Mouse (Mus musculus) hindbrain, postnatal 0 days (tissue): ENCODE results near the gene Tm2d1. TPM values are rescaled to one million over a fixed set of nuclear protein-coding genes. Genes with fewer than 3 reads are reported as not detected.

Experiments used
- ATAC-seq: fragments of 200-750 bp; cut with Nextera tagmentation; 2 replicates; pipeline ENCODE4 v1.8.0; 2017; ENCODE audit warnings: mild to moderate bottlenecking, moderate TSS enrichment, moderate library complexity
- DNase-seq: peaks from one replicate; pipeline ENCODE4 v3.0.0-alpha.2; 2015; ENCODE audit warnings: low spot score
- H3K27ac ChIP-seq: fragments of 300-500 bp; sonication (generic); 2 replicates; pipeline ENCODE4 v1.5.1; 2014; ENCODE audit warnings: mild to moderate bottlenecking
- H3K27me3 ChIP-seq: fragments of 300-500 bp; sonication (generic); 2 replicates; pipeline ENCODE4 v1.6.1; 2014; ENCODE audit warnings: low read length, mixed read lengths; ENCODE audit not compliant: insufficient read depth
- H3K36me3 ChIP-seq: fragments of 300-500 bp; sonication (generic); 2 replicates; pipeline ENCODE4 v1.6.1; 2014; ENCODE audit warnings: low read length, mixed read lengths; ENCODE audit not compliant: insufficient read depth
- H3K4me1 ChIP-seq: fragments of 300-500 bp; sonication (generic); 2 replicates; pipeline ENCODE4 v1.6.1; 2014; ENCODE audit warnings: antibody characterized with exemption, low read length, mixed read lengths; ENCODE audit not compliant: insufficient read depth
- H3K4me2 ChIP-seq: fragments of 300-500 bp; sonication (generic); 2 replicates; pipeline ENCODE4 v1.6.1; 2014; ENCODE audit warnings: low read depth, mild to moderate bottlenecking, low read length, moderate library complexity, mixed read lengths
- H3K4me3 ChIP-seq: fragments of 300-500 bp; sonication (generic); 2 replicates; pipeline ENCODE4 v1.5.1; 2014; ENCODE audit warnings: low read length
- H3K9ac ChIP-seq: fragments of 300-500 bp; sonication (generic); replicated peaks from 2 replicates; pipeline ENCODE4 v1.6.1; 2014; ENCODE audit warnings: mild to moderate bottlenecking, low read length, moderate library complexity, mixed read lengths
- H3K9me3 ChIP-seq: fragments of 300-500 bp; sonication (generic); 2 replicates; pipeline ENCODE4 v1.6.1; 2016; ENCODE audit warnings: low read length, mixed read lengths
- CTCF ChIP-seq: IDR thresholded peaks from 2 replicates; pipeline ENCODE4 v1.5.1; 2016; ENCODE audit warnings: antibody characterized with exemption, control low read depth, low read depth
- WGBS: fragments of 180-500 bp; shearing (Covaris S2); extraction: QIAGEN DNeasy Blood & Tissue Kit; methylation state at CpG from one replicate; pipeline ENCODE4 v1.1.7; 2014; 5-methylcytosine and 5-hydroxymethylcytosine counted together
- polyA plus RNA-seq: library from polyadenylated mRNA; unstranded; fragments of >200 nt; fragmentation: Nextera tagmentation; extraction: Ambion mirVana; gene quantifications from 2 replicates; pipeline ENCODE4 v1.2.1, GENCODE M21; 2015
- total RNA-seq: library from RNA; depleted of rRNA; stranded (reverse); fragments of >200 nt; gene quantifications from 2 replicates; pipeline ENCODE4 v1.2.3, GENCODE M21; 2014; rRNA removed

Gene Tm2d1
- total and polyA plus RNA-seq, 2 experiments from 2014 or later, result 47.9 to 162 TPM

DNA sequence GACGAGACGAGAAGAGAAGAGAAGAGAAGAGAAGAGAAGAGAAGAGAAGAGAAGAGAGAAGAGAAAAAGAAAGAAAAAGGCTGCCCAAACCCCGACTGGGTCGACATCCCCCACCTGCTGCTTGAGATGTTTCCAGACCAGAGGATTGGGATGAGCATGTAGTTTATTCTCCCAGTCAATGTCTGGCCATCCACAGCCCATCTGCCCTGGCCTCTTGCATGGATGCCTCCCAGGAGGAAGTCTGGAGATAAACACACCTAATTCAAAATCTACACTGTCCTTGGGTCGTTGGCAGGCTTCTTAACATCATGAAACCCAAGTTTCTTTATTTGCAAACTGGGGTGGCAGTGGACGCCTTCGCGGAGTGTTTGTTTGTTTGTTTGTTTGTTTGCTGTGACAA, 47.4 kb downstream of the Tm2d1 start:
- DNase-seq (peak; percentile 32), ATAC-seq (no peak)
- Histone ChIP-seq H3K4me1 (no peaks in the 10 kb centered on the region; the same call in 1 of the 2 replicates), H3K27me3 (no peaks in the 10 kb centered on the region), H3K4me2 (no peak overlapping the region), H3K9me3 (no peaks in the 10 kb centered on the region), H3K27ac (no peak overlapping the region), H3K9ac (no peak overlapping the region), H3K36me3 (no peaks in the 10 kb centered on the region), H3K4me3 (no peak overlapping the region)
- no peak for TF ChIP-seq CTCF
- WGBS, result 66% methylated on average over 7 of the region's 8 CpGs

DNA sequence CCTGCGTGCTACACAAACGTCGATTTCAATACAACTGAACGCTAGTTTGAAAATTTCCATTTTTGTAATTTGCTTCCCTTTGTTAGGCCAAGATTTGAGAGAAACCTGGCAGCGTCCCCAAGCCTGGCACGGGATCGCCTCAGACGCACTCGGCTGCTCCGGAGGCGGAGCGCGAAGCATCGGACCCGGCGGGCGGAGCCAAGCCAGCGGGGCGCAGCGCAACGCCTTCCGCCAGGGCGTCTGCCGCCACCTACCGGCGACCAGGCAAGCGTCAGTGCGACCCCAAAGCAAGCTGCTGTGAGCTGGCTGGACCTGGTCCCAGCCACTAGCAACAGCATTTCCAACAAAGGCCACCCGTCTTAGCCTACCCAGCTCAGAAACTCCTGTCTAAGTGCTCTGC, 60.9 kb downstream of the Tm2d1 start:
- H3K27ac ChIP-seq, result peak overlapping the region; percentile 87
- peak overlapping the region; percentile 76 for H3K4me2 ChIP-seq
- no peaks in the 10 kb centered on the region for H3K36me3 ChIP-seq
- ATAC-seq, result peak; percentile 95
- peak; percentile 98 for DNase-seq
- H3K9me3 ChIP-seq, result no peaks in the 10 kb centered on the region
- peak; percentile 82 for TF ChIP-seq CTCF
- peaks cover 15% of the 10 kb centered on the region for H3K4me1 ChIP-seq
- H3K4me3 ChIP-seq, result peak overlapping the region; percentile 40
- H3K9ac ChIP-seq, result peak overlapping the region; percentile 47
- under 1% methylated on average over 28 of the region's 29 CpGs for WGBS
- no peaks in the 10 kb centered on the region for H3K27me3 ChIP-seq

DNA sequence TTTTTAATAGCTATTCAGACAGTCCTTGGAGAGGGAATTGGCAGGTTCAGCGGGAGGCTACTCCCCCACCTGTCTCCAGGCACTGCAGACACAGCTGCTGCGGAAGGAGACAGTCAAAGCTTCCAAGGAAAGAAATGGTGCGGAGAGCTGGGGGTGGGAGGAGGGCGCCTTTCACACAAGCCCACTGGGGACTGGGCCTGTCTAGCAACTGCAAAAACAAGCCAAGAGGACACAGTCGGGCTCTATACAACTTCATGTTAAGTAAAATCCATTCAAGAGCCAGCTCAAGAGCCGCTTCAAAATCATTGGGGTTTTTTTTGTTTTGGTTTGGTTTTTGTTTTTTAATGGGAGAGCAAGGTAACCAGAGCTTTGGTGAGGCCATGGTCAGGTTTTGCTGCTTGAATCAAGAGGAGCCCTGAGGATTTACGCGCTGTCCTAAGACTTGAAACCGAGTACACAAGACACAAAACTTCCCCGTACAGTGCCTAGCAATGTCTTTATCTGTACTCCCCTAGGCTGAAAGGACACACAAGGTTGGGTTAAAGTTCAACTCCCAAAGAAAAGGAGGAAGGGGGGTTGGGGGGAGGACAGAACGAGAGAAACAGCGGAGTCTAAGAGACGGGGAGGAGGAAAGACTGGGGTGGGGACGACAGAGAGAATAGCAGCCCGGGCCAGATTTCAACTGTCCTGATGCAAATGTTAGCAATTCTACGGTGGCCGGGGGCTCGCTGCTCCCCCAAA, 61.6 kb downstream of the Tm2d1 start:
- 1% methylated on average over 18 of the region's 18 CpGs for WGBS
- peak; percentile 71 for ATAC-seq
- peaks cover 15% of the 10 kb centered on the region for H3K4me1 ChIP-seq
- DNase-seq, result peak; percentile 84
- peak overlapping the region; percentile 40 for H3K4me3 ChIP-seq
- no peak for TF ChIP-seq CTCF
- peak overlapping the region; percentile 76 for H3K4me2 ChIP-seq
- H3K9ac ChIP-seq, result peak overlapping the region; percentile 47
- no peaks in the 10 kb centered on the region for H3K9me3 ChIP-seq
- H3K36me3 ChIP-seq, result no peaks in the 10 kb centered on the region
- peak overlapping the region; percentile 87 for H3K27ac ChIP-seq
- no peaks in the 10 kb centered on the region for H3K27me3 ChIP-seq

DNA sequence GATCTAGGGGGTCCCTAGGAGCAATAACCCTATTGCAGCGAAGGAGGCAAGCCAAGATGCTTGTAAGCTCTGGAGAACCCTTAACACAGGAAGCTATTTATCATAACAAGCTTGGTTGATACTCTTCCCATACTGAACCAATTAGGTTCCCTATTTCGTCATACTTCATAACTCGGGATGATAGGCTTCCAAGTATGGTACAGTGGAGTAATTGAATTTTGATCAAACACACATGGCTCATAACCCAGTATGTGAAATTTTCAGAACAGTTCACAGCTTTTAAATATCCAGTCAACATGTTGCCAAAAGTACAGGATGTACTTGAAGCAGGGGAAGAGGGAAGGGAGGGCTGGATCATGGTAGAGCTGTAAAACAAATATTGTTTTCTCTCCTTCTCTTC, 64.3 kb downstream of the Tm2d1 start:
- Histone ChIP-seq H3K9me3 (no peaks in the 10 kb centered on the region), H3K4me2 (no peak overlapping the region), H3K27ac (no peak overlapping the region), H3K36me3 (no peaks in the 10 kb centered on the region), H3K4me3 (no peak overlapping the region), H3K4me1 (peaks cover 15% of the 10 kb centered on the region), H3K9ac (no peak overlapping the region), H3K27me3 (no peaks in the 10 kb centered on the region)
- 76% methylated on average over 3 of the region's 3 CpGs for WGBS
- no peak for TF ChIP-seq CTCF
- ATAC-seq (no peak), DNase-seq (no peak)

DNA sequence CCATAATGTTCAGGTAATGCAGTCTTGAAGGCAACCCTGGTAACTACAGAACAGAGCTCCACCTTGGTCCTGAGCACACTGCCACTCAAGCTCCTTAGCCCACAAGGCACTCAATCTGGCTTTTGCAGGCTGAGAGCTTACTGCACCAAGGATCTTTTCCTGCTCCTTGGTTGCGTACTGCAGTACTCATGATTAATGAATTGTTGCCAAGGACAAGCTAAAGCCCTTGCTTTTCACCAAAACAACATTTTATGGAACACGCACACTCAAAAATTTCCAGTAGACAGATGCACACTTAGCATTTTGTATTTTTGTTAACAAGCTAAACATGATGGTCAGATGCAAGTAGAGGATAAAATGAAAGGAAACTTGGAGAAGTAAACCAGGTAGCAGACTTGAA, 66.0 kb downstream of the Tm2d1 start:
- TF ChIP-seq CTCF, result no peak
- no peak overlapping the region for H3K9ac ChIP-seq
- H3K4me1 ChIP-seq, result peaks cover 15% of the 10 kb centered on the region
- no peaks in the 10 kb centered on the region for H3K36me3 ChIP-seq
- WGBS, result 82% methylated on average over 2 of the region's 2 CpGs
- H3K27ac ChIP-seq, result no peak overlapping the region
- no peaks in the 10 kb centered on the region for H3K27me3 ChIP-seq
- H3K4me2 ChIP-seq, result no peak overlapping the region
- no peak overlapping the region for H3K4me3 ChIP-seq
- no peak for ATAC-seq
- H3K9me3 ChIP-seq, result no peaks in the 10 kb centered on the region
- DNase-seq, result no peak

Other genes with a start within 250 kb of the Tm2d1 start
- 15.3 and 24.6 TPM in 2 replicates for gene Patj, start 12.5 kb upstream of the Tm2d1 start, total RNA-seq
- 10.3 and 11.6 TPM in 2 replicates for gene Patj, start 12.5 kb upstream of the Tm2d1 start, polyA plus RNA-seq